Mouse (Mus musculus) small intestine, adult 2 months (tissue): ENCODE measurements at regions not wholly inside any gene's neighbourhood (a gene's known extent, or its start where the extent isn't known, plus 50 kb on each side); places are given as distances from the start of the nearest gene placed in this dataset.

ENCODE experiments used
- H3K27ac ChIP-seq: fragments of 200-500 bp; 2 replicates; pipeline ENCODE4 v1.5.1; 2012; ENCODE audit warnings: low read depth, low read length, control low read depth, inconsistent platforms; ENCODE audit not compliant: insufficient read depth
- H3K27me3 ChIP-seq: fragments of 200-500 bp; 2 replicates; pipeline ENCODE4 v1.6.1; 2012; ENCODE audit warnings: mild to moderate bottlenecking, moderate library complexity, low read length, inconsistent platforms; ENCODE audit not compliant: control insufficient read depth, insufficient read depth
- H3K36me3 ChIP-seq: fragments of 200-500 bp; 2 replicates; pipeline ENCODE4 v1.6.1; 2012; ENCODE audit warnings: mild to moderate bottlenecking, low read length, control low read depth, inconsistent platforms; ENCODE audit not compliant: control insufficient read depth, insufficient read depth
- H3K4me1 ChIP-seq: fragments of 200-500 bp; 2 replicates; pipeline ENCODE4 v1.6.1; 2012; ENCODE audit warnings: low read length, inconsistent platforms, mixed read lengths; ENCODE audit not compliant: control insufficient read depth, insufficient read depth, insufficient read length
- H3K4me3 ChIP-seq: fragments of 200-500 bp; 2 replicates; pipeline ENCODE4 v1.5.1; 2012; ENCODE audit warnings: low read depth, mild to moderate bottlenecking, control low read depth, inconsistent platforms, low read length, moderate library complexity
- CTCF ChIP-seq: fragments of 200-500 bp; IDR thresholded peaks from 2 replicates; pipeline ENCODE4 v1.5.1; 2012; ENCODE audit warnings: low read depth, mild to moderate bottlenecking, control low read depth, inconsistent platforms, low read length, moderate library complexity, mixed read lengths; ENCODE audit not compliant: insufficient replicate concordance, insufficient read length; ENCODE audit errors: extremely low read depth
- POLR2A ChIP-seq: fragments of 200-500 bp; IDR thresholded peaks from 2 replicates; pipeline ENCODE4 v1.6.1; 2012; ENCODE audit warnings: low read depth, mild to moderate bottlenecking, control low read depth, inconsistent platforms, low read length, moderate library complexity
- WGBS: fragments of 180-500 bp; shearing (Covaris S2); methylation state at CpG from one replicate; pipeline ENCODE4 v1.1.7; 2018; 5-methylcytosine and 5-hydroxymethylcytosine counted together

GRCm38 (mm10) chr2:10757886-10758285 lies 387.6 kb downstream of the Sfmbt2 start:
- TF ChIP-seq CTCF (no peak), POLR2A (no peak)
- H3K27ac ChIP-seq = no peak overlapping the region
- H3K4me3 ChIP-seq = no peak overlapping the region
- 95% methylated on average over 1 of the region's 1 CpGs for WGBS
- no peaks in the 10 kb centered on the region for H3K27me3 ChIP-seq
- no peaks in the 10 kb centered on the region for H3K36me3 ChIP-seq
- no peaks in the 10 kb centered on the region for H3K4me1 ChIP-seq

GRCm38 (mm10) chr2:10762236-10762635 lies 391.9 kb downstream of the Sfmbt2 start:
- no peaks in the 10 kb centered on the region for H3K36me3 ChIP-seq
- no peaks in the 10 kb centered on the region for H3K27me3 ChIP-seq
- WGBS = 73% methylated on average over 4 of the region's 4 CpGs
- H3K4me1 ChIP-seq = no peaks in the 10 kb centered on the region
- TF ChIP-seq CTCF (no peak), POLR2A (no peak)
- no peak overlapping the region for H3K4me3 ChIP-seq
- no peak overlapping the region for H3K27ac ChIP-seq

GRCm38 (mm10) chr2:10783071-10783470 lies 388.8 kb upstream of the Prkcq start:
- no peak for TF ChIP-seq POLR2A
- TF ChIP-seq CTCF = no peak
- WGBS = 48% methylated on average over 7 of the region's 7 CpGs

DNA sequence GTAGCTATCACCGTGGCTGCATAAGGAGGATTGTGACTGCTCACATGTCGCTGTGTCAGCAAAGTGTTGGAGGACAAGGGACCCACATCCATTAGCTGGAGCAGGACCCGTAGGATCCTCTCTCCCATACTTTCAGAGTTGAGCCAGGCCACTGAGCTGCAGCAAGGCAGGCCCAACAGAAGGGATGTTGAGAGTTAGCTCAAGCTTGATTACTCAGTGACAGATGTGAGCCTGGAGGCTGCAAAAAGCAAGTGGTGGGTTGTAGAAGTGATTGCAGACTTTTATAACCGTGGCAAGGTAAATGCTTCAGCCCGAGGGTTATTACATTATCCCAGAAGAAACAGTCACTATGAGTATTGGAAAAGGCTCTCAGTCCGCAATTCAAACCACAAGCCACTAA lies 388.3 kb upstream of the Prkcq start:
- H3K27ac ChIP-seq = no peak overlapping the region
- H3K27me3 ChIP-seq = no peaks in the 10 kb centered on the region
- H3K4me3 ChIP-seq = no peak overlapping the region
- 75% methylated on average over 6 of the region's 6 CpGs for WGBS
- no peaks in the 10 kb centered on the region for H3K4me1 ChIP-seq
- no peak for TF ChIP-seq POLR2A
- TF ChIP-seq CTCF = no peak
- no peaks in the 10 kb centered on the region for H3K36me3 ChIP-seq

More at GRCm38 (mm10) chr2:10783071-10783470, 388.8 kb upstream of the Prkcq start:
- Histone ChIP-seq H3K27ac (no peak overlapping the region), H3K4me1 (no peaks in the 10 kb centered on the region), H3K4me3 (no peak overlapping the region), H3K36me3 (no peaks in the 10 kb centered on the region), H3K27me3 (no peaks in the 10 kb centered on the region)

- H3K27me3 ChIP-seq = no peaks in the 10 kb centered on the region
- no peak overlapping the region for H3K27ac ChIP-seq
- no peak overlapping the region for H3K4me3 ChIP-seq
- TF ChIP-seq CTCF = no peak
- no peak for TF ChIP-seq POLR2A
- no peaks in the 10 kb centered on the region for H3K36me3 ChIP-seq
- WGBS = 24% methylated on average over 2 of the region's 2 CpGs
- H3K4me1 ChIP-seq = no peaks in the 10 kb centered on the region
Observed at GRCm38 (mm10) chr2:10784266-10784665, 387.6 kb upstream of the Prkcq start.

DNA sequence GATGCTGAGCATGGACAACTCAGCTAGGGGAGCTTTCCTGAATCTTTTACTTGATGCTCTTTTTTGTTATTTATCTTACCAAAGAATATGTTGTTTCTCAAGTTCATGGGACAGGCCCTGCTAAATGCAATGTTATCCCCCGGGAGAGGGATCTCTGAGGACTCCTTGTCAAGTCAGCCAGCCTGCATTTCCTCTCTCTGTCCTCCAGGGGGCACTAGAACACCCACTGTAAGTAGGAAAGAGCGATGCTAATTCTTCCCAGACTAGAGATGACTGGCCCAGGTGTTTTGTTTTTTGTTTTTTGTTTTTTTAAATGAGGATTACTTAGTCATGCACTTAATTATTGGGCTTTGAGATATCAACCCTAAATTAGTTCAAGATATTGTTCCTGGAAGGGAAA lies 386.8 kb upstream of the Prkcq start:
- 32% methylated on average over 2 of the region's 2 CpGs for whole genome bisulfite sequencing

GRCm38 (mm10) chr2:10788509-10788908 lies 383.4 kb upstream of the Prkcq start:
- 51% methylated on average over 1 of the region's 1 CpGs for WGBS
- Histone ChIP-seq H3K27me3 (no peaks in the 10 kb centered on the region), H3K4me3 (no peak overlapping the region), H3K4me1 (no peaks in the 10 kb centered on the region), H3K36me3 (no peaks in the 10 kb centered on the region), H3K27ac (no peak overlapping the region)
- TF ChIP-seq POLR2A (no peak), CTCF (no peak)

More for the DNA sequence above, 386.8 kb upstream of the Prkcq start:
- Histone ChIP-seq H3K4me1 (no peaks in the 10 kb centered on the region), H3K27me3 (no peaks in the 10 kb centered on the region), H3K27ac (no peak overlapping the region), H3K36me3 (no peaks in the 10 kb centered on the region), H3K4me3 (no peak overlapping the region)
- TF ChIP-seq CTCF = peak; percentile 34; the same call in 1 of the 2 replicates
- no peak for TF ChIP-seq POLR2A

- TF ChIP-seq POLR2A = no peak
- no peak for TF ChIP-seq CTCF
- H3K4me1 ChIP-seq = no peaks in the 10 kb centered on the region
- H3K4me3 ChIP-seq = no peak overlapping the region
- H3K27ac ChIP-seq = no peak overlapping the region
- H3K27me3 ChIP-seq = no peaks in the 10 kb centered on the region
- H3K36me3 ChIP-seq = no peaks in the 10 kb centered on the region
Observed at GRCm38 (mm10) chr2:10791233-10791632, 380.7 kb upstream of the Prkcq start.
